Mouse (Mus musculus) forebrain, postnatal 0 days (tissue): Measurements from ENCODE around the gene Phgr1. TPM values are rescaled to one million over a fixed set of nuclear protein-coding genes. Genes with fewer than 3 reads are reported as not detected.
A peak's percentile ranks its signal among the peaks of the same experiment; 100 is the strongest.

Source experiments
- ATAC-seq: fragments of 200-750 bp; cut with Nextera tagmentation; 2 replicates; pipeline ENCODE4 v1.8.0; 2017; ENCODE audit warnings: mild to moderate bottlenecking, moderate library complexity
- DNase-seq: peaks from one replicate; pipeline ENCODE4 v3.0.0-alpha.2; 2015
- H3K27ac ChIP-seq: fragments of 300-500 bp; sonication (generic); 2 replicates; pipeline ENCODE4 v1.5.1; 2014; ENCODE audit warnings: low read depth, mild to moderate bottlenecking, antibody characterized with exemption, low read length, moderate library complexity, mixed read lengths
- H3K27me3 ChIP-seq: fragments of 300-500 bp; sonication (generic); 2 replicates; pipeline ENCODE4 v1.6.1; 2014; ENCODE audit warnings: mild to moderate bottlenecking, low read length, mixed read lengths; ENCODE audit not compliant: insufficient read depth
- H3K36me3 ChIP-seq: fragments of 300-500 bp; sonication (generic); 2 replicates; pipeline ENCODE4 v1.6.1; 2014; ENCODE audit warnings: mild to moderate bottlenecking, moderate library complexity; ENCODE audit not compliant: insufficient read depth
- H3K4me1 ChIP-seq: fragments of 300-500 bp; sonication (generic); 2 replicates; pipeline ENCODE4 v1.6.1; 2014; ENCODE audit warnings: antibody characterized with exemption; ENCODE audit not compliant: insufficient read depth
- H3K4me2 ChIP-seq: fragments of 300-500 bp; sonication (generic); 2 replicates; pipeline ENCODE4 v1.6.1; 2014; ENCODE audit warnings: low read depth, mild to moderate bottlenecking, moderate library complexity
- H3K4me3 ChIP-seq: fragments of 300-500 bp; sonication (generic); 2 replicates; pipeline ENCODE4 v1.5.1; 2014; ENCODE audit warnings: low read depth, low read length, mixed read lengths
- H3K9ac ChIP-seq: fragments of 300-500 bp; sonication (generic); 2 replicates; pipeline ENCODE4 v1.6.1; 2014; ENCODE audit warnings: mild to moderate bottlenecking
- H3K9me3 ChIP-seq: fragments of 300-500 bp; sonication (generic); 2 replicates; pipeline ENCODE4 v1.6.1; 2016; ENCODE audit warnings: low read length
- CTCF ChIP-seq: sonication (generic); IDR thresholded peaks from 2 replicates; pipeline ENCODE4 v1.5.1; 2016; ENCODE audit warnings: antibody characterized with exemption, control low read depth, low read depth
- WGBS: fragments of 180-500 bp; shearing (Covaris S2); extraction: QIAGEN DNeasy Blood & Tissue Kit; methylation state at CpG from one replicate; pipeline ENCODE4 v1.1.7; 2014; 5-methylcytosine and 5-hydroxymethylcytosine counted together
- polyA plus RNA-seq: library from polyadenylated mRNA; unstranded; fragments of >200 nt; fragmentation: Nextera tagmentation; extraction: Ambion mirVana; gene quantifications from 2 replicates; pipeline ENCODE4 v1.2.1, GENCODE M21; 2015
- total RNA-seq: library from RNA; depleted of rRNA; stranded (reverse); fragments of >200 nt; gene quantifications from 2 replicates; pipeline ENCODE4 v1.2.3, GENCODE M21; 2014; rRNA removed

Gene Phgr1
- not detected in 2 replicates for total RNA-seq
- not detected in 2 replicates for polyA plus RNA-seq

- no peaks in the 10 kb centered on the region for H3K4me1 ChIP-seq
- H3K4me3 ChIP-seq: no peak within 1 kb of the TSS
- ATAC-seq (no peak), DNase-seq (no peak)
- H3K36me3 ChIP-seq: no peaks in the 10 kb centered on the region
- H3K27me3 ChIP-seq: no peaks in the 10 kb centered on the region
- H3K4me2 ChIP-seq: no peak within 1 kb of the TSS
- no peak within 1 kb of the TSS for H3K9ac ChIP-seq
- TF ChIP-seq CTCF: no peak
- no peaks in the 10 kb centered on the region for H3K9me3 ChIP-seq
- 80% methylated on average over 6 of the region's 6 CpGs for WGBS
- H3K27ac ChIP-seq: no peak within 1 kb of the TSS
These were observed at the start of gene Phgr1 for GRCm38 (mm10) chr2:118772158-118772874. Phgr1 (plus strand) TSS chr2:118772769.

DNA sequence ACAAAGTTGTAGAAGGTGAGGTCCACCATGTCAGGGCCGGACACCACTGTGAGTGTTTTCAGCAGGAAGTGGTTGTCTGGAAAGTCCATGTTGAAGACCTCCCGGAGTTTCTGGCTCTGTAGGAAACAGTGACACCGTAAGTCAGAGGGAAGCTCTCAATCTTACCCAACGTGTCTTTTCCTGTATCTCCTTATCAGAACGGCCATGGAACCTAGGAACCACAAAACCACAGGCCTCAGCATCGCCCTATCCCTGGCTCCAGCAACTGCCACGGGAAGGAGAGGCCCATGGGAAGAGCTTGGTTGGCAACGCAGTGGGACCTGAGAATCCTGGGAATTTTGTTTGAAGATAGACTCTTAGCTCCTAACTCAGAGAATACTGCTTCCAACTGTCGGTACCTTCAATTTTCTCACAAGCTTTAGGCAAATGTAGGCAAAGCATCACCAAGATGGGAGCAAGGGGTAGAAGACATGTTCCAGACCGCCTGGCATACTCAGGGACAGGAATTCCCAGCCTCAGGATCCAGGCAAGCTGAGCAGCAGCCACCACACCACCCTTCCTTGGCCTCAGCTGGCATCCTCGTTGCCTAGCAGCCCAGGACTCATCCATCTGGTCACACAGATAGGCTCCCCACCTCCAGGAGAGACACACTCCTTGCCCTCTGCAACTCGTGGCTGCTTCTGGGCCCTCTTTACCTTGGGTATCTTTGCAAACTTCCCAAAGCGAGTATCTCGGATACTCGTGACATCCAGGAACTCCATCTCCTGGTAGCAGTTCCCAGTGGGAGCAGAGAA lies 48.7 kb upstream of the Phgr1 start:
- ATAC-seq: no peak
- H3K36me3 ChIP-seq: no peaks in the 10 kb centered on the region
- no peaks in the 10 kb centered on the region for H3K27me3 ChIP-seq
- H3K9ac ChIP-seq: no peak overlapping the region
- no peak for DNase-seq
- H3K27ac ChIP-seq: no peak overlapping the region
- H3K4me1 ChIP-seq: no peaks in the 10 kb centered on the region
- no peak overlapping the region for H3K4me2 ChIP-seq
- no peak for TF ChIP-seq CTCF
- no peak overlapping the region for H3K4me3 ChIP-seq
- H3K9me3 ChIP-seq: no peaks in the 10 kb centered on the region
- 83% methylated on average over 15 of the region's 15 CpGs for WGBS

GRCm38 (mm10) chr2:118725511-118725910 lies 47.1 kb upstream of the Phgr1 start:
- peaks cover 2% of the 10 kb centered on the region; the same call in 1 of the 2 replicates for H3K4me1 ChIP-seq
- no peak overlapping the region for H3K9ac ChIP-seq
- H3K9me3 ChIP-seq: no peaks in the 10 kb centered on the region
- H3K27me3 ChIP-seq: no peaks in the 10 kb centered on the region
- DNase-seq (no peak), ATAC-seq (no peak)
- WGBS: 93% methylated on average over 4 of the region's 4 CpGs
- H3K36me3 ChIP-seq: no peaks in the 10 kb centered on the region
- H3K4me3 ChIP-seq: no peak overlapping the region
- H3K4me2 ChIP-seq: no peak overlapping the region
- no peak for TF ChIP-seq CTCF
- H3K27ac ChIP-seq: no peak overlapping the region

- no peak overlapping the region for H3K27ac ChIP-seq
- H3K4me3 ChIP-seq: no peak overlapping the region
- no peak for TF ChIP-seq CTCF
- no peak overlapping the region for H3K9ac ChIP-seq
- no peaks in the 10 kb centered on the region for H3K27me3 ChIP-seq
- H3K9me3 ChIP-seq: no peaks in the 10 kb centered on the region
- ATAC-seq (no peak), DNase-seq (no peak)
- no peak overlapping the region for H3K4me2 ChIP-seq
- 84% methylated on average over 2 of the region's 2 CpGs for WGBS
- H3K36me3 ChIP-seq: no peaks in the 10 kb centered on the region
- peaks cover 3% of the 10 kb centered on the region; the same call in 1 of the 2 replicates for H3K4me1 ChIP-seq
These were observed 45.7 kb upstream of the Phgr1 start for GRCm38 (mm10) chr2:118726873-118727272.

- ATAC-seq (peak; percentile 12; the same call in 1 of the 2 replicates), DNase-seq (no peak)
- no peak overlapping the region for H3K4me3 ChIP-seq
- no peak overlapping the region for H3K4me2 ChIP-seq
- H3K27ac ChIP-seq: no peak overlapping the region
- H3K9ac ChIP-seq: no peak overlapping the region
- H3K9me3 ChIP-seq: no peaks in the 10 kb centered on the region
- H3K36me3 ChIP-seq: no peaks in the 10 kb centered on the region
- peaks cover 3% of the 10 kb centered on the region; the same call in 1 of the 2 replicates for H3K4me1 ChIP-seq
- WGBS: 32% methylated on average over 9 of the region's 9 CpGs
- TF ChIP-seq CTCF: no peak
- no peaks in the 10 kb centered on the region for H3K27me3 ChIP-seq
These were observed 44.7 kb upstream of the Phgr1 start for GRCm38 (mm10) chr2:118727911-118728310.

DNA sequence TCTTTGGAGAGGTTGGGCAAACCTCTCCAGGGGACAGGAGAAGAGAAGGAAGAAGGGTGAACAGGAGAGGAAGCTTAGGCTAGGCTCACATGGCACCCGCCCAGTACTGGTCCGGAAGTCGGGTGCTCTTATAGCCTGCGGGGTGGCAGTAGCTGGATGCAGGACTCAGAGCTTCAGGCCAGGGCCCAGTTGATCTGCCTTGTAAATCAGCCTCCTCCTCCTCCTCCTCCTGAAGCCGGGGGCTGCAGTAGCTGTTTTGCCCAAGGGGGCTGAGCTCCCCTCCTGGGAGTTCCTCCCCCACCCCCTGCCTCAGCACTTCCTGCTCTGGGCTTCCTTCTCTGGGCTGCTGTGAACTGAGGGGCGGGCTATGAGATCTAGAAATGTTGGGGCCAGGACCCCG lies 44.2 kb upstream of the Phgr1 start, which contains the start of gene Plcb2:
Gene Plcb2, minus strand, starts transcription at position 102 of the 400 bp plus-strand sequence.
- no peaks in the 10 kb centered on the region for H3K36me3 ChIP-seq
- no peak within 1 kb of the TSS for H3K27ac ChIP-seq
- TF ChIP-seq CTCF: no peak
- H3K9ac ChIP-seq: no peak within 1 kb of the TSS
- DNase-seq (no peak), ATAC-seq (no peak)
- no peaks in the 10 kb centered on the region for H3K9me3 ChIP-seq
- no peaks in the 10 kb centered on the region for H3K27me3 ChIP-seq
- no peak within 1 kb of the TSS for H3K4me3 ChIP-seq
- WGBS: 29% methylated on average over 7 of the region's 7 CpGs
- no peak within 1 kb of the TSS for H3K4me2 ChIP-seq
- H3K4me1 ChIP-seq: peaks cover 3% of the 10 kb centered on the region; the same call in 1 of the 2 replicates

DNA sequence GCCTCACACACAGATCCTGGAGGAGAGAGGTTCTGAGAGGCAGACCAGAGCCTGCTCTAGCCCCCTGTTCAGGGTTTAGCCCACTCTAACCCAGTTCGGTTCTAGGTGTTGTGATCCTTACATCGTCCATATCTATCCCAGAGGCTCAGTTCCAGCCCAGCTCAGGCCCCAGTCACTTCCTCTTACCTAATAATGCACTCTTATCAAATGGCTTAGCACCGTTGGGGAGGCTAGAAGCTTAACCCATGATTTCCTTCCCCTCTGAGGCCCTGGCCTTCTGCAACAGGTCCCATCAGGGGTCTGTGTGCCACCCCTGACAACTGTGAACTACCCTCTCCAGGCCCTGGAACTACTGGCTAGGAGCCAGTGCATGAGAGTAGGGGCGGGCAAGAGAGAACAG lies 43.4 kb upstream of the Phgr1 start:
- ATAC-seq (no peak), DNase-seq (no peak)
- H3K36me3 ChIP-seq: no peaks in the 10 kb centered on the region
- TF ChIP-seq CTCF: no peak
- H3K27ac ChIP-seq: no peak overlapping the region
- 58% methylated on average over 4 of the region's 4 CpGs for WGBS
- H3K27me3 ChIP-seq: no peaks in the 10 kb centered on the region
- no peak overlapping the region for H3K4me3 ChIP-seq
- H3K4me1 ChIP-seq: peaks cover 3% of the 10 kb centered on the region; the same call in 1 of the 2 replicates
- no peak overlapping the region for H3K4me2 ChIP-seq
- H3K9ac ChIP-seq: no peak overlapping the region
- no peaks in the 10 kb centered on the region for H3K9me3 ChIP-seq
